Mouse (Mus musculus): ENCODE results near the gene Bcl9.
A peak's percentile ranks its signal among the peaks of the same experiment; 100 is the strongest.

Gene Bcl9

DNA sequence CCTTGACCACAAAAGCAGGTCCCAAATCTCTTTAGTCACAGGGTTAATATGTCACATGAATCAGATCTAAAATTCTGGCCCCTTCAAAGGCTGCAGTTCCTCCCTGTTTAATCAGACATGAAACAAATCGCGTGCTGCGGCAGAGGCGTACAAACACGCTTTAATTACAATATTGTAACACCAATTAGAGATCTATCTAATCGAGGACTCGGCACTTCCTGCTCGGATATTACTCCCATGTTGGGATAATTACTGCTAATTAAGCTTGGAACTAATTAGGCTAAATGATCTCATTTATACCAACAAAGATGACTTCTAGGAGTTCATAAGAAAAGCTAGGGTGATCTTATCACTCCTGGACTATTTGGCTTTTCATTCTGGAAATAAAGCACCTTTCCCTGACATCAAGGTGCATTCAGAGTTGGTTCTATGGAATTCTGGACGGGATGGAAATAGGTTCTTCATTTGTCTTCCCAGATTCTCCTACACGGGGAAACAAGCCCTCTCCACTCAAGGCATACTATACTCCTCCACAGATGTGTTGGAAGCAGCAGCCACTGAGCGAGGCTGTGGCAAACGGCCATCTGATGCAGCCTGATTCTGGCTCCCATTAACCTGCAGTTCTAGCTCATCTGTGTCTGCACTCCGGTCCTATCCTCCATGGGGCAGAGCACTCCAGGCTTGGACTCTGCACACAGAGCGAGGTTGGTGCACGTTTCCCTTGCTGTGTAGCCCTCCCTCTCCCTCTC lies 31.9 kb downstream of the Bcl9 start:
- Histone ChIP-seq H3K36me3 (ENCODE audit: control insufficient read depth, insufficient read depth, low read length, poor library complexity, severe bottlenecking) (no peaks in the 10 kb centered on the region), H3K27me3 (ENCODE audit: control insufficient read depth, insufficient read depth, low read length, poor library complexity, severe bottlenecking) (no peaks in the 10 kb centered on the region)
- DNase-seq (ENCODE audit: low read depth, low spot score): no peak

GRCm38 (mm10) chr3:97262235-97262634 lies 35.5 kb downstream of the Bcl9 start:
- DNase-seq (ENCODE audit: low read depth, low spot score): no peak
- no peaks in the 10 kb centered on the region for H3K27me3 ChIP-seq (ENCODE audit: control insufficient read depth, insufficient read depth, low read length, poor library complexity, severe bottlenecking)
- no peaks in the 10 kb centered on the region for H3K36me3 ChIP-seq (ENCODE audit: control insufficient read depth, insufficient read depth, low read length, poor library complexity, severe bottlenecking)

DNA sequence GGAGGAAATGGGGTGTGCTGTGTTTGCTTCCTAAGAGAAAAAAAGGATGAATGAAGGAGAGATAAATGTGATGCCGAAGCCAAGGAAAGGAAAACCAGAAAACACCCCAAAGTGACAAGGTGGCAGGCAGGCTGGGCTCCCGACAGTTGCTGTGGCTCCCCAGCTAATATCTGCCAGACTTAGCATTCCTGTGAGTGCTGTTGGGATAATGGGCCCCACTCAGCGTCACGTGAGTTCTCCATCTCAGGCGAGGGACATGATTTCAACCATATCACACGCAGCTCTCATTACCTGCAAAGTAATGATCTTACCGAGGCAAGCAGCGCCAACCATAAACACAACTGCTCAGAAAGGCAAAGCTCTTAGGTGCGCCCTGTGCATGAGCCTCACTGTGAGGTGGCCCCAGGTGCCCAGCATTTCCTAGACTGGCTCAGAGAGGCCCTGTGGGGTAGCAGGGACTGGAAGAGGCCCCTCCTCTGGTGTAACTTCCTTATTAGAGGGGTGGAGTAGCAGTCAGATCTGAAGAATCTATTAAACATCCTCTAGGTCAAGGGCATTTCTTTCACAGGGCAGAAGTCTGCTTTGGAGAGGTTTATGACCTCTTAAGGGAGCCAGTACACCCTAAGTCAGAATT lies 41.9 kb downstream of the Bcl9 start:
- Histone ChIP-seq H3K36me3 (ENCODE audit: control insufficient read depth, insufficient read depth, low read length, poor library complexity, severe bottlenecking) (no peaks in the 10 kb centered on the region), H3K27me3 (ENCODE audit: control insufficient read depth, insufficient read depth, low read length, poor library complexity, severe bottlenecking) (no peaks in the 10 kb centered on the region)
- DNase-seq (ENCODE audit: low read depth, low spot score): no peak

GRCm38 (mm10) chr3:97254861-97255465 lies 42.8 kb downstream of the Bcl9 start:
- Histone ChIP-seq H3K27me3 (ENCODE audit: control insufficient read depth, insufficient read depth, low read length, poor library complexity, severe bottlenecking) (no peaks in the 10 kb centered on the region), H3K36me3 (ENCODE audit: control insufficient read depth, insufficient read depth, low read length, poor library complexity, severe bottlenecking) (no peaks in the 10 kb centered on the region)
- no peak for DNase-seq (ENCODE audit: low read depth, low spot score)

DNA sequence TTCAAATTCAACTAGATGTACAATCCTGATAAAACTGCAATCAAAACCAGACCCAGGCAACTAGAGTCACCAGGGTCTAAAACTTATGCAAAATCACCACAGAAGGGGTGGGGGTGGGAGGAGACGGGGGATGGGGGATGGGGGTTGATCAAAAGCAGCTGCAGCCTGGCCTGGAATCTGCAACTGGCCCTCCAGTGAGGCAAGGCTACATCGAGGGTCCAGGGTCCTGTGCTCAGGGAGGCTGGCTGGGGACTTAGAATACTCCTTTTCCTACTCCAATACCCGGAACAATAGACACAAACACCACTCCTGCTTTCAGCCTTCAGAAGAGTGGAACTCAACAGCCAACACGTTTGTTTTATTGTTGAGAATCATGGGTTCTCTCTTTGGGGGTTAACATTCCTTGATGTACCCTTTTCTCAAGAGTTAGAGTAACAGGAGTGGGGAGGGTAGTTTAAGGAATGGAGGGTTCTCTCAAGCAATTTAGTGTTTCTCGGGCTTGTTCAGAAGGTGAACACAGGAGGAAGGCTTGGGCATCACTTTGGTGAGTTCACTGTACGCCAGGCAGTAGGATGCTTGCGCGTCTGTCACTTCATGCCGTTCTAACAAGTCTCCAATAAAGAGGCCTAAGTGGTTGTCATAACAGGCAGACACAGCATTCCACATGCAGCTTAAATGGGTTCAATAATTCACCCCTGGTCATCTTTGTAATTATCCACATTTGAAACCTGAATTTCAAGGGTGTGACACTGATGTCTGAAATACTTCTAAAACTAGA lies 43.7 kb downstream of the Bcl9 start:
- DNase-seq (ENCODE audit: low read depth, low spot score): no peak
- Histone ChIP-seq H3K27me3 (ENCODE audit: control insufficient read depth, insufficient read depth, low read length, poor library complexity, severe bottlenecking) (no peaks in the 10 kb centered on the region), H3K36me3 (ENCODE audit: control insufficient read depth, insufficient read depth, low read length, poor library complexity, severe bottlenecking) (no peaks in the 10 kb centered on the region)

- no peaks in the 10 kb centered on the region for H3K27me3 ChIP-seq (ENCODE audit: control insufficient read depth, insufficient read depth, low read length, poor library complexity, severe bottlenecking)
- no peak for DNase-seq (ENCODE audit: low read depth, low spot score)
- H3K36me3 ChIP-seq (ENCODE audit: control insufficient read depth, insufficient read depth, low read length, poor library complexity, severe bottlenecking): no peaks in the 10 kb centered on the region
Measured at GRCm38 (mm10) chr3:97252896-97253295, 44.8 kb downstream of the Bcl9 start.

GRCm38 (mm10) chr3:97242629-97243167 lies 55.0 kb downstream of the Bcl9 start:
- no peak for DNase-seq (ENCODE audit: low read depth, low spot score)
- H3K27me3 ChIP-seq (ENCODE audit: control insufficient read depth, insufficient read depth, low read length, poor library complexity, severe bottlenecking): no peaks in the 10 kb centered on the region

DNA sequence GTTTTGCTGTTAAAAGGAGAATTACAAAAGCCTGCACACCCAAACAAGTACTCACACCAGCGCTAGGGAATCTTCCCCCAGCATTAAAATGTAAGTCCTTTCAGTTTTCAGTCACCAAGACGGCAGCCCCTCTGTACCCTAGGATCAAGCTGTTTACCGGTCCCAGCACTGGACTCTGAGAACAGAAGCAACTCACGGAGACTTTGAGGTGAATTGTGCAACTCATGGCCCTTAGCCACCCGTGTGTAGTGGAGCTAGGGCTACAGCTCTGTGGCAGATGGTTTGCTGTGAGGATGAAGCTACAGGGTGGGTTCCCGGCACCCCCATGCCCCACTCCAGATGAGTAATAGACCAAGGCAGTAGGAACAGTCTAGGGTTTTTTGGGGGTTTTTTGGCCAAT lies 55.9 kb downstream of the Bcl9 start:
- H3K27me3 ChIP-seq (ENCODE audit: control insufficient read depth, insufficient read depth, low read length, poor library complexity, severe bottlenecking): no peaks in the 10 kb centered on the region
- DNase-seq (ENCODE audit: low read depth, low spot score): no peak
- H3K36me3 ChIP-seq (ENCODE audit: control insufficient read depth, insufficient read depth, low read length, poor library complexity, severe bottlenecking): no peaks in the 10 kb centered on the region

More at GRCm38 (mm10) chr3:97242629-97243167, 55.0 kb downstream of the Bcl9 start:
- H3K36me3 ChIP-seq (ENCODE audit: control insufficient read depth, insufficient read depth, low read length, poor library complexity, severe bottlenecking): no peaks in the 10 kb centered on the region

DNA sequence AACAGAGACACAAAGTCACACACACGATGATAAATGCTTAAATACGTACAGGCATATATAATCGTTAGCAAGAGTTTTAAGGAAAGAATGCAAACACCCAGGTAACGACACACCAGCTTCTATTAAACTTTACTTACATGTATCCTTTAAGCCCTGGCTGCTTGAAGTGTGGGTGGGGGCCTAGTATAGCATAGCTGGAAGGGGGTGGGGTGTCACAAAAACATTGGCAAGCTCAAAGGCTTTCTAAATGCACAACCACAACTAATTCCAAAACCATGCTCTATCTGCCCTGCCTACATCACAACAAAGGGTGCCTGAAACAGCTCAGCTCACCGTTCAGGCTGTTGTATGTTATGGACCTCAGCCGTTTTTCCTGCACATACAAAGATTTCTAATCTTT lies 57.9 kb downstream of the Bcl9 start:
- Histone ChIP-seq H3K36me3 (ENCODE audit: control insufficient read depth, insufficient read depth, low read length, poor library complexity, severe bottlenecking) (no peaks in the 10 kb centered on the region), H3K27me3 (ENCODE audit: control insufficient read depth, insufficient read depth, low read length, poor library complexity, severe bottlenecking) (no peaks in the 10 kb centered on the region)
- no peak for DNase-seq (ENCODE audit: low read depth, low spot score)

DNA sequence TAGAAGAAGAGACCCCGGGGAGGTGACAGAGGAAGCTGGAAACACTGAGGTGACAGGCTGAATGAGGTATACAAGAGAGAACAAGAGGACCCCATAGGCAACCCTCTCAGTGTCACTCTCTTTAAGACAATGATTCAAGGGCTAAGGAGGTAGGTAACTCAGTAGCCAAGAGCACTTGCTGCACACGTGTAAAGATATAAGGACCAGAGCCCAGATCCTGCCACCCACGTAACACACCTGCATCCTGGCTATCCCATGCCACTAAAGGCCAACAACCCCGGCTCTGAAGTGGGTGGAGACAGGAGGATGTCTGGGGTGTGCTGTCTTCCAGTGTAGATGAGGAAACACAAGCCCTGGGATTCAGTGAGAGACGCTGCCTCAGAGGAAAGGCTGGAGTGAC lies 58.4 kb downstream of the Bcl9 start:
- no peak for DNase-seq (ENCODE audit: low read depth, low spot score)
- no peaks in the 10 kb centered on the region for H3K36me3 ChIP-seq (ENCODE audit: control insufficient read depth, insufficient read depth, low read length, poor library complexity, severe bottlenecking)
- H3K27me3 ChIP-seq (ENCODE audit: control insufficient read depth, insufficient read depth, low read length, poor library complexity, severe bottlenecking): no peaks in the 10 kb centered on the region

DNA sequence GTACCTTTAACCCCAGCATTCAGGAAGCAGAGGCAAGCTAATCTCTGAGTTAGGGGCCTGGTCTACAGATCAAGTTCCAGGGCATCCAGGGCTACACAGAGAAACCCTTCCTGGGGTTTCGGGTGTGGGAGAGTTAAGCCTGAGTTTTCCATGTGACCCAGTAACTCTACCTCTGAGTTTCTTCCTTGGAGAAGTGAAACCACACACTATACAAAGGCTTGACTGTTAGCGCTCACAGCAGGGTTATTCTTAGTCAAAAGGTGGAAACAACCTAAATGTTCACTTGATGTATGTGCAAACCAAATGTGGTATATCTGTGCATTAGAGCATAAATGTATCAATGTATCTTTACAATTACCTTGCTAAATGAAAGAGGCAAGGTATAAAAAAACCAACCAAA lies 59.2 kb downstream of the Bcl9 start:
- H3K27me3 ChIP-seq (ENCODE audit: control insufficient read depth, insufficient read depth, low read length, poor library complexity, severe bottlenecking): no peaks in the 10 kb centered on the region
- no peaks in the 10 kb centered on the region for H3K36me3 ChIP-seq (ENCODE audit: control insufficient read depth, insufficient read depth, low read length, poor library complexity, severe bottlenecking)
- peak; percentile 54 for DNase-seq (ENCODE audit: low read depth, low spot score)

DNA sequence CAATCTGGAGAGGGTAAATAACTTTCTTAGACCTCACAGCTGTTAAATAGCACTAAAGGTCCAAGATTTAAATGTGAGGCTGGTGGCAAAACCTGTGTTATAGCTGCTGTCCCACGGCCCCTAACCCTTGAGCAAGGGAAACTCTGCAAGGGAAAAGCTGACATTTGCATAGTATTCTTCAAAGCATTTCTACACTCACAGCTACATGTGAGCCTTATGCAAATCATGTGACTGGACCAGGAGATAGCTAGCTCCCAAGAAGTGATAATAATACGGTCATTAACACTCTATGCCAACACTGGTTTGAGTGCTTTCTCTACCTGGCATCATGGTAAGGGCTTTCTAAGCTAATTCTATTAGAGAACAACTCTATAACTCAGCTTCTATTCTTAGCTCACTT lies 60.3 kb downstream of the Bcl9 start:
- no peaks in the 10 kb centered on the region for H3K27me3 ChIP-seq (ENCODE audit: control insufficient read depth, insufficient read depth, low read length, poor library complexity, severe bottlenecking)
- H3K36me3 ChIP-seq (ENCODE audit: control insufficient read depth, insufficient read depth, low read length, poor library complexity, severe bottlenecking): no peaks in the 10 kb centered on the region

GRCm38 (mm10) chr3:97234797-97235196 lies 62.9 kb downstream of the Bcl9 start:
- Histone ChIP-seq H3K27me3 (ENCODE audit: control insufficient read depth, insufficient read depth, low read length, poor library complexity, severe bottlenecking) (no peaks in the 10 kb centered on the region), H3K36me3 (ENCODE audit: control insufficient read depth, insufficient read depth, low read length, poor library complexity, severe bottlenecking) (no peaks in the 10 kb centered on the region)
- DNase-seq (ENCODE audit: low read depth, low spot score): no peak

More for the DNA sequence above, 60.3 kb downstream of the Bcl9 start:
- peak; percentile 32 for DNase-seq (ENCODE audit: low read depth, low spot score)

GRCm38 (mm10) chr3:97232328-97232727 lies 65.4 kb downstream of the Bcl9 start:
- Histone ChIP-seq H3K27me3 (ENCODE audit: control insufficient read depth, insufficient read depth, low read length, poor library complexity, severe bottlenecking) (no peaks in the 10 kb centered on the region), H3K36me3 (ENCODE audit: control insufficient read depth, insufficient read depth, low read length, poor library complexity, severe bottlenecking) (no peaks in the 10 kb centered on the region)
- DNase-seq (ENCODE audit: low read depth, low spot score): peak; percentile 83
